Mouse (Mus musculus): ENCODE results near the gene Csrp1. TPM values are rescaled to one million over a fixed set of nuclear protein-coding genes. Genes with fewer than 3 reads are reported as not detected.

Csrp1 gene
- total RNA-seq, 2 experiments from 2014 or later = 31.8 to 48.6 TPM

GRCm38 (mm10) chr1:135766592-135767306 is 46.9 kb downstream of the Csrp1 start:
- ATAC-seq (replicated peaks; ENCODE audit: low FRiP score, poor library complexity, severe bottlenecking) = no peak

- no peak for ATAC-seq (replicated peaks; ENCODE audit: low FRiP score, poor library complexity, severe bottlenecking)
These were observed 47.5 kb downstream of the Csrp1 start for GRCm38 (mm10) chr1:135767324-135767890.

GRCm38 (mm10) chr1:135768400-135768799 is 48.5 kb downstream of the Csrp1 start:
- ATAC-seq (replicated peaks; ENCODE audit: low FRiP score, poor library complexity, severe bottlenecking) = no peak

- no peak for ATAC-seq (replicated peaks; ENCODE audit: low FRiP score, poor library complexity, severe bottlenecking)
These were observed 50.4 kb downstream of the Csrp1 start for GRCm38 (mm10) chr1:135770237-135770636.

GRCm38 (mm10) chr1:135770896-135771572 is 51.2 kb downstream of the Csrp1 start:
- ATAC-seq (replicated peaks; ENCODE audit: low FRiP score, poor library complexity, severe bottlenecking) = no peak

GRCm38 (mm10) chr1:135771573-135771970 is 51.7 kb downstream of the Csrp1 start:
- no peak for ATAC-seq (replicated peaks; ENCODE audit: low FRiP score, poor library complexity, severe bottlenecking)

- ATAC-seq (replicated peaks; ENCODE audit: low FRiP score, poor library complexity, severe bottlenecking) = no peak
These were observed 56.7 kb downstream of the Csrp1 start for GRCm38 (mm10) chr1:135776596-135776995.

- ATAC-seq (replicated peaks; ENCODE audit: low FRiP score, poor library complexity, severe bottlenecking) = no peak
These were observed 57.2 kb downstream of the Csrp1 start for GRCm38 (mm10) chr1:135777046-135777445.

GRCm38 (mm10) chr1:135778780-135779535 is 59.1 kb downstream of the Csrp1 start, which contains the start of gene Tnni1:
Gene Tnni1, plus strand, starts transcription at chr1:135779434.
- ATAC-seq (replicated peaks; ENCODE audit: low FRiP score, poor library complexity, severe bottlenecking) = no peak

GRCm38 (mm10) chr1:135780649-135781048 is 60.8 kb downstream of the Csrp1 start:
- ATAC-seq (replicated peaks; ENCODE audit: low FRiP score, poor library complexity, severe bottlenecking) = no peak

GRCm38 (mm10) chr1:135781220-135781619 is 61.4 kb downstream of the Csrp1 start:
- ATAC-seq (replicated peaks; ENCODE audit: low FRiP score, poor library complexity, severe bottlenecking) = 0 out of 2 replicates have a peak, but pooled peaks have one; percentile 56

- ATAC-seq (replicated peaks; ENCODE audit: low FRiP score, poor library complexity, severe bottlenecking) = no peak
These were observed 63.0 kb downstream of the Csrp1 start for GRCm38 (mm10) chr1:135782816-135783215.

GRCm38 (mm10) chr1:135787799-135788198 is 67.9 kb downstream of the Csrp1 start:
- ATAC-seq (replicated peaks; ENCODE audit: low FRiP score, poor library complexity, severe bottlenecking) = peak; percentile 60

GRCm38 (mm10) chr1:135788708-135789107 is 68.8 kb downstream of the Csrp1 start:
- ATAC-seq (replicated peaks; ENCODE audit: low FRiP score, poor library complexity, severe bottlenecking) = 0 out of 2 replicates have a peak, but pooled peaks have one; percentile 39

- ATAC-seq (replicated peaks; ENCODE audit: low FRiP score, poor library complexity, severe bottlenecking) = peak; percentile 62; the same call in 1 of the 2 replicates
These were observed 70.0 kb downstream of the Csrp1 start for GRCm38 (mm10) chr1:135789815-135790214.

- no peak for ATAC-seq (replicated peaks; ENCODE audit: low FRiP score, poor library complexity, severe bottlenecking)
These were observed 72.5 kb downstream of the Csrp1 start for GRCm38 (mm10) chr1:135792143-135792939.

GRCm38 (mm10) chr1:135793370-135794215 is 73.7 kb downstream of the Csrp1 start:
- no peak for ATAC-seq (replicated peaks; ENCODE audit: low FRiP score, poor library complexity, severe bottlenecking)
